Mouse (Mus musculus): ENCODE results near the gene Smad6.

Gene Smad6

GRCm38 (mm10) chr9:64021319-64021850 lies 474 bp downstream of the Smad6 start:
- DNase-seq (ENCODE audit: low spot score): no peak

- DNase-seq (ENCODE audit: low spot score): no peak
These were observed 1.1 kb downstream of the Smad6 start for GRCm38 (mm10) chr9:64020606-64021318.

- no peak for DNase-seq (ENCODE audit: low spot score)
These were observed 1.7 kb downstream of the Smad6 start for GRCm38 (mm10) chr9:64020171-64020605.

- no peak for DNase-seq (ENCODE audit: low spot score)
These were observed 2.6 kb downstream of the Smad6 start for GRCm38 (mm10) chr9:64019036-64019886.

GRCm38 (mm10) chr9:64017861-64018793 lies 3.7 kb downstream of the Smad6 start:
- peak; percentile 66 for DNase-seq (ENCODE audit: low spot score)

- DNase-seq (ENCODE audit: low spot score): peak; percentile 69
These were observed 5.0 kb downstream of the Smad6 start for GRCm38 (mm10) chr9:64016648-64017400.

- no peak for DNase-seq (ENCODE audit: low spot score)
These were observed 5.8 kb downstream of the Smad6 start for GRCm38 (mm10) chr9:64016092-64016491.

- no peak for DNase-seq (ENCODE audit: low spot score)
These were observed 7.1 kb downstream of the Smad6 start for GRCm38 (mm10) chr9:64014801-64015200.

- no peak for DNase-seq (ENCODE audit: low spot score)
These were observed 10.5 kb downstream of the Smad6 start for GRCm38 (mm10) chr9:64011356-64011755.

- DNase-seq (ENCODE audit: low spot score): no peak
These were observed 18.9 kb downstream of the Smad6 start for GRCm38 (mm10) chr9:64002981-64003380.

GRCm38 (mm10) chr9:64001081-64001480 lies 20.8 kb downstream of the Smad6 start:
- DNase-seq (ENCODE audit: low spot score): no peak

- no peak for DNase-seq (ENCODE audit: low spot score)
These were observed 21.8 kb downstream of the Smad6 start for GRCm38 (mm10) chr9:64000085-64000484.

- DNase-seq (ENCODE audit: low spot score): no peak
These were observed 22.7 kb downstream of the Smad6 start for GRCm38 (mm10) chr9:63999194-63999593.

- no peak for DNase-seq (ENCODE audit: low spot score)
These were observed 23.8 kb downstream of the Smad6 start for GRCm38 (mm10) chr9:63998026-63998425.

- no peak for DNase-seq (ENCODE audit: low spot score)
These were observed 24.4 kb downstream of the Smad6 start for GRCm38 (mm10) chr9:63997439-63997838.

- DNase-seq (ENCODE audit: low spot score): no peak
These were observed 28.6 kb downstream of the Smad6 start for GRCm38 (mm10) chr9:63993256-63993655.

GRCm38 (mm10) chr9:63992761-63993160 lies 29.1 kb downstream of the Smad6 start:
- no peak for DNase-seq (ENCODE audit: low spot score)

- DNase-seq (ENCODE audit: low spot score): no peak
These were observed 30.7 kb downstream of the Smad6 start for GRCm38 (mm10) chr9:63991193-63991592.

GRCm38 (mm10) chr9:63989641-63990040 lies 32.2 kb downstream of the Smad6 start:
- DNase-seq (ENCODE audit: low spot score): no peak

- DNase-seq (ENCODE audit: low spot score): no peak
These were observed 32.6 kb downstream of the Smad6 start for GRCm38 (mm10) chr9:63989214-63989613.

GRCm38 (mm10) chr9:63985125-63985524 lies 36.7 kb downstream of the Smad6 start:
- no peak for DNase-seq (ENCODE audit: low spot score)

Measured in c-Kit-positive CD71-positive TER-119-positive erythroid progenitor cells, embryonic 14.5 days (primary cell).